Mouse (Mus musculus): ENCODE data around the gene Bfar. TPM values are rescaled to one million over a fixed set of nuclear protein-coding genes. Genes with fewer than 3 reads are reported as not detected.

Bfar gene
- polyA plus RNA-seq, 1 experiment = 12.6 TPM

GRCm38 (mm10) chr16:13722937-13723336 lies 51.3 kb downstream of the Bfar start:
- Histone ChIP-seq H3K79me2 (ENCODE audit: control insufficient read depth, insufficient read depth) (no peaks in the 10 kb centered on the region), H3K36me3 (ENCODE audit: control insufficient read depth, insufficient read depth) (no peaks in the 10 kb centered on the region), H3K27me3 (ENCODE audit: control insufficient read depth, insufficient read depth, insufficient read length) (no peaks in the 10 kb centered on the region), H3K4me3 (no peak overlapping the region), H3ac (ENCODE audit: control insufficient read depth, insufficient read length) (no peak overlapping the region), H3K4me2 (ENCODE audit: low read depth) (no peak overlapping the region)
- no peak for TF ChIP-seq REST (IDR thresholded peaks at IDR 0.05; ENCODE audit: insufficient read depth, insufficient read length)
- TF ChIP-seq TCF12 (IDR thresholded peaks at IDR 0.05; ENCODE audit: insufficient read depth, poor library complexity, severe bottlenecking) = no peak
- no peak for TF ChIP-seq SRF (IDR thresholded peaks at IDR 0.05; ENCODE audit: control insufficient read depth, insufficient read length, low read depth)
- no peak for TF ChIP-seq E2F4 (IDR thresholded peaks at IDR 0.05; ENCODE audit: insufficient read depth)
- TF ChIP-seq USF1 (IDR thresholded peaks at IDR 0.05; ENCODE audit: low read depth) = no peak
- no peak for TF ChIP-seq MAX (IDR thresholded peaks at IDR 0.05; ENCODE audit: low read depth)
- TF ChIP-seq POLR2AphosphoS2 (IDR thresholded peaks at IDR 0.05; ENCODE audit: insufficient read length, low read depth) = no peak
- no peak for TF ChIP-seq MYOG (IDR thresholded peaks at IDR 0.05; ENCODE audit: control insufficient read depth in 1 of 3, insufficient read depth in 1 of 3, insufficient read length in 2 of 3, low read depth in 2 of 3)
- no peak for TF ChIP-seq MYOD1 (IDR thresholded peaks at IDR 0.05; ENCODE audit: control insufficient read depth in 1 of 3, insufficient read length in 2 of 3, low read depth in 2 of 3)
- no peak for TF ChIP-seq CEBPB (IDR thresholded peaks at IDR 0.05; ENCODE audit: insufficient read depth, poor library complexity, severe bottlenecking)
- no peak for TF ChIP-seq POLR2A (IDR thresholded peaks at IDR 0.05; ENCODE audit: insufficient read length, low read depth)
- no peak for TF ChIP-seq TCF3 (IDR thresholded peaks at IDR 0.05; ENCODE audit: insufficient read length, low read depth)

GRCm38 (mm10) chr16:13727811-13728335 lies 56.2 kb downstream of the Bfar start:
- Histone ChIP-seq H3ac (ENCODE audit: control insufficient read depth, insufficient read length) (no peak overlapping the region), H3K4me2 (ENCODE audit: low read depth) (no peak overlapping the region), H3K27me3 (ENCODE audit: control insufficient read depth, insufficient read depth, insufficient read length) (peaks cover 9% of the 10 kb centered on the region), H3K79me2 (ENCODE audit: control insufficient read depth, insufficient read depth) (no peaks in the 10 kb centered on the region), H3K4me3 (no peak overlapping the region), H3K36me3 (ENCODE audit: control insufficient read depth, insufficient read depth) (no peaks in the 10 kb centered on the region)
- TF ChIP-seq REST (IDR thresholded peaks at IDR 0.05; ENCODE audit: insufficient read depth, insufficient read length) (no peak), MYOG (IDR thresholded peaks at IDR 0.05; ENCODE audit: control insufficient read depth in 1 of 3, insufficient read depth in 1 of 3, insufficient read length in 2 of 3, low read depth in 2 of 3) (no peak), MAX (IDR thresholded peaks at IDR 0.05; ENCODE audit: low read depth) (no peak), POLR2A (IDR thresholded peaks at IDR 0.05; ENCODE audit: insufficient read length, low read depth) (no peak), TCF3 (IDR thresholded peaks at IDR 0.05; ENCODE audit: insufficient read length, low read depth) (no peak)

GRCm38 (mm10) chr16:13729428-13729827 lies 57.8 kb downstream of the Bfar start:
- Histone ChIP-seq H3K79me2 (ENCODE audit: control insufficient read depth, insufficient read depth) (no peaks in the 10 kb centered on the region), H3K27me3 (ENCODE audit: control insufficient read depth, insufficient read depth, insufficient read length) (peaks cover 9% of the 10 kb centered on the region), H3K4me3 (no peak overlapping the region), H3K4me2 (ENCODE audit: low read depth) (no peak overlapping the region), H3K36me3 (ENCODE audit: control insufficient read depth, insufficient read depth) (no peaks in the 10 kb centered on the region), H3ac (ENCODE audit: control insufficient read depth, insufficient read length) (no peak overlapping the region)
- TF ChIP-seq POLR2AphosphoS2 (IDR thresholded peaks at IDR 0.05; ENCODE audit: insufficient read length, low read depth) (no peak), TCF12 (IDR thresholded peaks at IDR 0.05; ENCODE audit: insufficient read depth, poor library complexity, severe bottlenecking) (no peak), CEBPB (IDR thresholded peaks at IDR 0.05; ENCODE audit: insufficient read depth, poor library complexity, severe bottlenecking) (no peak), USF1 (IDR thresholded peaks at IDR 0.05; ENCODE audit: low read depth) (no peak), SRF (IDR thresholded peaks at IDR 0.05; ENCODE audit: control insufficient read depth, insufficient read length, low read depth) (no peak), MAX (IDR thresholded peaks at IDR 0.05; ENCODE audit: low read depth) (no peak), MYOD1 (IDR thresholded peaks at IDR 0.05; ENCODE audit: control insufficient read depth in 1 of 3, insufficient read length in 2 of 3, low read depth in 2 of 3) (no peak), E2F4 (IDR thresholded peaks at IDR 0.05; ENCODE audit: insufficient read depth) (no peak), MYOG (IDR thresholded peaks at IDR 0.05; ENCODE audit: control insufficient read depth in 1 of 3, insufficient read depth in 1 of 3, insufficient read length in 2 of 3, low read depth in 2 of 3) (no peak), TCF3 (IDR thresholded peaks at IDR 0.05; ENCODE audit: insufficient read length, low read depth) (no peak), POLR2A (IDR thresholded peaks at IDR 0.05; ENCODE audit: insufficient read length, low read depth) (no peak), REST (IDR thresholded peaks at IDR 0.05; ENCODE audit: insufficient read depth, insufficient read length) (no peak)

- no peak within 1 kb of the TSS for H3ac ChIP-seq (ENCODE audit: control insufficient read depth, insufficient read length)
- no peak within 1 kb of the TSS for H3K4me2 ChIP-seq (ENCODE audit: low read depth)
- no peaks in the 10 kb centered on the region for H3K36me3 ChIP-seq (ENCODE audit: control insufficient read depth, insufficient read depth)
- H3K27me3 ChIP-seq (ENCODE audit: control insufficient read depth, insufficient read depth, insufficient read length) = peaks cover 9% of the 10 kb centered on the region
- H3K4me3 ChIP-seq = no peak within 1 kb of the TSS
- no peaks in the 10 kb centered on the region for H3K79me2 ChIP-seq (ENCODE audit: control insufficient read depth, insufficient read depth)
- TF ChIP-seq REST (IDR thresholded peaks at IDR 0.05; ENCODE audit: insufficient read depth, insufficient read length) (no peak), MYOD1 (IDR thresholded peaks at IDR 0.05; ENCODE audit: control insufficient read depth in 1 of 3, insufficient read length in 2 of 3, low read depth in 2 of 3) (no peak), TCF12 (IDR thresholded peaks at IDR 0.05; ENCODE audit: insufficient read depth, poor library complexity, severe bottlenecking) (no peak), MAX (IDR thresholded peaks at IDR 0.05; ENCODE audit: low read depth) (no peak), USF1 (IDR thresholded peaks at IDR 0.05; ENCODE audit: low read depth) (no peak), CEBPB (IDR thresholded peaks at IDR 0.05; ENCODE audit: insufficient read depth, poor library complexity, severe bottlenecking) (no peak), POLR2AphosphoS2 (IDR thresholded peaks at IDR 0.05; ENCODE audit: insufficient read length, low read depth) (no peak), POLR2A (IDR thresholded peaks at IDR 0.05; ENCODE audit: insufficient read length, low read depth) (no peak), SRF (IDR thresholded peaks at IDR 0.05; ENCODE audit: control insufficient read depth, insufficient read length, low read depth) (no peak), E2F4 (IDR thresholded peaks at IDR 0.05; ENCODE audit: insufficient read depth) (no peak), MYOG (IDR thresholded peaks at IDR 0.05; ENCODE audit: control insufficient read depth in 1 of 3, insufficient read depth in 1 of 3, insufficient read length in 2 of 3, low read depth in 2 of 3) (no peak), TCF3 (IDR thresholded peaks at IDR 0.05; ENCODE audit: insufficient read length, low read depth) (no peak)
Observed at GRCm38 (mm10) chr16:13730285-13731255, 58.9 kb downstream of the Bfar start, which contains the start of gene Pla2g10. Pla2g10 (minus strand) TSS chr16:13730983.
